Mouse (Mus musculus) stomach, embryonic 14.5 days (tissue): ENCODE results near the gene Iqcf6. TPM values are rescaled to one million over a fixed set of nuclear protein-coding genes. Genes with fewer than 3 reads are reported as not detected.
"Not testable (repeated sequence)": the region's sequence is repeated elsewhere in the genome, so short reads cannot be mapped to it uniquely, and the experiment has no call there.

Experiments
- ATAC-seq: fragments of 200-750 bp; cut with Nextera tagmentation; 2 replicates; pipeline ENCODE4 v1.8.0; 2017; ENCODE audit warnings: low read depth, moderate TSS enrichment; ENCODE audit not compliant: insufficient number of reproducible peaks, insufficient read depth, low FRiP score
- H3K27ac ChIP-seq: fragments of 300-500 bp; sonication (generic); 2 replicates; pipeline ENCODE4 v1.5.1; 2014; ENCODE audit warnings: mild to moderate bottlenecking, low read length, moderate library complexity, mixed read lengths
- H3K27me3 ChIP-seq: fragments of 300-500 bp; sonication (generic); 2 replicates; pipeline ENCODE4 v1.6.1; 2014; ENCODE audit warnings: low read length, control low read depth, mixed read lengths; ENCODE audit not compliant: control insufficient read depth, insufficient read depth
- H3K36me3 ChIP-seq: fragments of 300-500 bp; sonication (generic); 2 replicates; pipeline ENCODE4 v1.6.1; 2014; ENCODE audit warnings: mild to moderate bottlenecking, control low read depth, low read length, moderate library complexity, mixed read lengths; ENCODE audit not compliant: control insufficient read depth, insufficient read depth
- H3K4me1 ChIP-seq: fragments of 300-500 bp; sonication (generic); 2 replicates; pipeline ENCODE4 v1.6.1; 2014; ENCODE audit warnings: low read length, control low read depth, mixed read lengths; ENCODE audit not compliant: control insufficient read depth, insufficient read depth
- H3K4me2 ChIP-seq: fragments of 300-500 bp; sonication (generic); replicated peaks from 2 replicates; pipeline ENCODE4 v1.6.1; 2014; ENCODE audit warnings: low read depth, low read length, control low read depth
- H3K4me3 ChIP-seq: fragments of 300-500 bp; sonication (generic); 2 replicates; pipeline ENCODE4 v1.5.1; 2014; ENCODE audit warnings: low read depth, low read length, control low read depth
- H3K9ac ChIP-seq: fragments of 300-500 bp; sonication (generic); replicated peaks from 2 replicates; pipeline ENCODE4 v1.6.1; 2014; ENCODE audit warnings: low read depth, mild to moderate bottlenecking, control low read depth, low read length, moderate library complexity, mixed read lengths
- H3K9me3 ChIP-seq: fragments of 300-500 bp; sonication (generic); 2 replicates; pipeline ENCODE4 v1.6.1; 2016; ENCODE audit warnings: low read depth, low read length, control low read depth; ENCODE audit not compliant: control insufficient read depth
- WGBS: fragments of 180-500 bp; shearing (Covaris S2); extraction: QIAGEN DNeasy Blood & Tissue Kit; methylation state at CpG from one replicate; pipeline ENCODE4 v1.1.7; 2014; 5-methylcytosine and 5-hydroxymethylcytosine counted together
- polyA plus RNA-seq: library from polyadenylated mRNA; unstranded; fragments of >200 nt; fragmentation: Nextera tagmentation; extraction: Ambion mirVana; gene quantifications from 2 replicates; pipeline ENCODE4 v1.2.1, GENCODE M21; 2014

Iqcf6 gene
- polyA plus RNA-seq, result not detected in 2 replicates

DNA sequence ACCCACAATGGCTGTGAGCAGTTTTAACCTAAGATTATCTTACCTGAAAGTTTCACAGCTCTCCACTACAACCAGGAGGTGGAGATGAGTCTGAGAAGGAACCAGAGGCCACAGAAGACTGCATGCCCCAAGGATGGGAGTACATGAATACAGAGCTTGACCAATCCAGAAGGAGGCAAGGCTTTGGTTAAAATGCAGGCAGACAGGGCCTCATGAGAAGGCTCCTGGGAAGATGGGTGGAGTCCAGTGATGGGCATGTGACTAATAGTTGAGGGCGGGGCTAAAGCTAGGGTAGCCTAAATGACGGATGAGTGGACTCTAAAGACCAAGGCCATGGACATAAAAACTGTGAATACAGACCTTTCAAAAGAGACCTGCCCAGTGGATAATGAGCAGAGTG is at the start of gene Iqcf6:
Gene Iqcf6 (plus strand): TSS at position 301 of the 400 bp plus-strand sequence.
- ATAC-seq, result no peak

DNA sequence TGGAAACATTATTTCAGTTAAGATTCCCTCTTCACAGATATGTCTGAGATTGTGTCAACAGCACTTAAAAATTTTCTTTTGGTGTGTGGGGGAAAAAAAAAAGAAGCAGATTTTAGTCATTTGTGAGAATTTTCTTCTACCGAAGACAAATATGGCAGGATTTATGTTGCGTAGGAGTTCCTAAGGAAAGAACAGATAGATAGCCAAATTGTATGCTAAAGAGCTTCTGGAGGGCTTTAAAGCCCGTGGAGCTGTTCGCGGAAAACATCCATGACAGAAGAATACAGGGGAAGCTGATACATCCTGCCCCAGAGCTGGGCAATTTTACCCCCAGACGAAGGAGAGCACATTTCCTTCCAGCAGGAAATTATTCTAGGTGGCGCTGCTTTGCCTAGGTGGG is 46.4 kb upstream of the Iqcf6 start:
- no peaks in the 10 kb centered on the region for H3K27me3 ChIP-seq
- WGBS, result 83% methylated on average over 7 of the region's 7 CpGs
- ATAC-seq, result no peak

More for the DNA sequence above, at the start of gene Iqcf6:
- 0 out of 2 replicates have a peak, but pooled peaks cover 4% of the 10 kb centered on the region for H3K4me1 ChIP-seq
- H3K9ac ChIP-seq, result no peak within 1 kb of the TSS
- no peak within 1 kb of the TSS for H3K4me2 ChIP-seq
- no peak within 1 kb of the TSS for H3K27ac ChIP-seq
- no peaks in the 10 kb centered on the region for H3K36me3 ChIP-seq
- no peaks in the 10 kb centered on the region for H3K27me3 ChIP-seq
- H3K9me3 ChIP-seq, result no peaks in the 10 kb centered on the region
- WGBS, result 73% methylated on average over 2 of the region's 2 CpGs
- no peak within 1 kb of the TSS for H3K4me3 ChIP-seq

DNA sequence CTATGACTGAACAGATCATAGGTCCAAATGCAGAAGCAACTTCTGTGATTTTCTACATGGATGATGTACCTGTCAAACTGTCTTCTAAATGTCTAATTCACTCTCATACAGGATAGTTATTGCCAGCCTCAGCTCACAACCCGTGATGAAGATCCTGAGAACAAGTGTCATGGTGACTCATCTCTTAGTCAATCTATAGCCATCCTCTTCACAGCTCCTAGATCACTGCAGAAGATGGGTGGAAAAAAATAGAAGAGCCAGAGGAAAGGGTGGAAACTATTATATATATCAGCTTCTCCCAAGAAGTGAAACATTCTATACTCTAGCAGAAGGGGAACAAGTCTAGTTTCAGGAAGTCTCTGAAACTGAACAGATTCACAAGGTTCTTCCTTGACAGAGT is 43.8 kb upstream of the Iqcf6 start:
- H3K27me3 ChIP-seq, result no peaks in the 10 kb centered on the region
- ATAC-seq, result no peak
- no peaks in the 10 kb centered on the region for H3K9me3 ChIP-seq
- 66% methylated on average over 1 of the region's 1 CpGs for WGBS
- no peaks in the 10 kb centered on the region for H3K4me1 ChIP-seq
- H3K27ac ChIP-seq, result no peak overlapping the region
- H3K4me3 ChIP-seq, result no peak overlapping the region
- H3K36me3 ChIP-seq, result no peaks in the 10 kb centered on the region
- no peak overlapping the region for H3K9ac ChIP-seq
- H3K4me2 ChIP-seq, result no peak overlapping the region

More for the DNA sequence above, 46.4 kb upstream of the Iqcf6 start:
- no peaks in the 10 kb centered on the region for H3K36me3 ChIP-seq
- no peak overlapping the region for H3K9ac ChIP-seq
- H3K9me3 ChIP-seq, result no peaks in the 10 kb centered on the region
- no peaks in the 10 kb centered on the region for H3K4me1 ChIP-seq
- H3K27ac ChIP-seq, result no peak overlapping the region
- no peak overlapping the region for H3K4me2 ChIP-seq
- H3K4me3 ChIP-seq, result no peak overlapping the region

DNA sequence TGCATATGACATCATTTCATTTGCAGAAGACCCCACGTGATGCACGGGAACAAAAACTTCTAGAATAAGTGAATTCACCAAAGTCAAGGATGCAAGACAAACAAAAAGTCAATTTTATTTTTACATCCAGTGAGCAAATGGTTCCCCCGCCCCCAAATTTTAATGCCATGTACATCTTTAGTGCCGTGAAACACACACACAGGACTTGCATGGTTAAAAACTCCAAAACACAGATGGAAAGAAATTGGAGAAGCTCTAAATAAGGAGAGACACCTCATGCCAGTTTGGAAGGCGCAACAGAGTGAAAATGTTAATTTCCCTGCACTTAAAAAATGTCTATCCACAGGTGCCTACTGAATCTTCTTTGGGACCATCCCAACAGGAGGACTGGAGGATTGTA is 34.2 kb upstream of the Iqcf6 start:
- no peak overlapping the region for H3K9ac ChIP-seq
- H3K4me2 ChIP-seq, result no peak overlapping the region
- 87% methylated on average over 5 of the region's 5 CpGs for WGBS
- no peak overlapping the region for H3K4me3 ChIP-seq
- no peak overlapping the region for H3K27ac ChIP-seq
- no peak for ATAC-seq
- no peaks in the 10 kb centered on the region for H3K36me3 ChIP-seq
- no peaks in the 10 kb centered on the region for H3K27me3 ChIP-seq
- no peaks in the 10 kb centered on the region for H3K4me1 ChIP-seq
- H3K9me3 ChIP-seq, result no peaks in the 10 kb centered on the region

DNA sequence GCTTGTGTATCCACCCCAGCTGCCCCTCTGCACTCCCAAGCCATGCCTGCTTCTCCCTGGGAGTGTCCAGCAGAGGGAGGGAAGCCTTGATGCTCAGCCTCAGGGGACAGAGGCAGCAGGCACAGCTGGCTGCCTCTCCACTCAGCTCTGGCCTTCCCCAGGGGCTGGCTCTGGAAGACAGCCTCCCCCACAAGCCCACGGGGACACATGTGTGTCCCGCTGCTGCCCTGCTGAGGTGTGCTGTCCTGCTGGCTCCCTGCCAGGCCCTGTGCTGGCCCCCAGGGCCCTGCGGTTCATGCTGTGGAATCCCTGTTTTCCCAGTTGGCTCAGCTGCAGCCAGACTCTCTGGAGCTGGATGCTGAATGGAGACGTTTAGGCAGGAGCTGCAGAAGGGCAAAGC is 31.0 kb upstream of the Iqcf6 start:
- not testable (repeated sequence) for H3K4me3 ChIP-seq, H3K9me3 ChIP-seq, H3K4me2 ChIP-seq, ATAC-seq, H3K4me1 ChIP-seq, H3K36me3 ChIP-seq, H3K27ac ChIP-seq, H3K27me3 ChIP-seq, H3K9ac ChIP-seq
- WGBS, result 24% methylated on average over 4 of the region's 4 CpGs

DNA sequence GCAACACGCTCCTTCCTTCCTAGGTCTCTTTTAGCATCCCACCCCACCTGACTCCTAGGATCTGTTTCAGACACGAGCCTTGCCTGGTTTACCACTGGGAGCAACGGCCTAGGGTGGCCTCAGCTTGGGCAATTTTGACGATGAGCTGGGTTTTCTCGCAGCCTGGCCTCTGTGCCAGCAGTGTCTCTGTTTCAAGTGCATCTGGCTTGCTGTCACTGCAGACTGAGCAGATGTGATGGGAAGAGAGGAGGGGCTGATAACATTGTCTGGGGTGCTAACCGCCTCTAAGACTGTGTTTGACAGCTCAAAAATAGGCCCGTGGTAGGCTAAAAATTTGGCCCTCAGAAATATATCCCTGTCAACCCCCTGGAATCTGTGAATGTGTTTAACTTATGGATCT is 30.5 kb upstream of the Iqcf6 start:
- no peak overlapping the region for H3K4me3 ChIP-seq
- H3K9ac ChIP-seq, result no peak overlapping the region
- H3K36me3 ChIP-seq, result no peaks in the 10 kb centered on the region
- no peak overlapping the region for H3K27ac ChIP-seq
- WGBS, result 66% methylated on average over 7 of the region's 7 CpGs
- no peak overlapping the region for H3K4me2 ChIP-seq
- no peak for ATAC-seq
- H3K4me1 ChIP-seq, result no peaks in the 10 kb centered on the region
- H3K9me3 ChIP-seq, result no peaks in the 10 kb centered on the region
- H3K27me3 ChIP-seq, result no peaks in the 10 kb centered on the region

DNA sequence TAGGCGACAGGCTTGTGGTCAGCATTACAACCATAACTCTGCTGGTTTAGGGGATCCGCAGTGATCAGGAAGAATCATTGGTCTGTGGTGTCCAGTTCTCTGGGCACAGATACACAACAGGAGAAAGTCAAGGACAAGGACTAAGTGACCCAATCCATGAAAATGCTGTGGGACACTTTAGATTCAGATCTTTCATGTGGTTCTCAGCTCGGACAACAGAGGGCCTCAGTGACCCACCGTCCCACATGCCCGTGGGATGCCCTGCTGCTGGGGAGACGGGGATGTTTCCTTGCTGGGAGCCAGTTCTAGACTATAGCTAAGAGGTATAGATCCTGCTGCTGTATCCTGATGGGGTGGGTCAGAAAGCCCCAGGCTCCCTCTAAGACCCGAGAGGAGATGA is 27.9 kb upstream of the Iqcf6 start:
- Histone ChIP-seq H3K4me3 (no peak overlapping the region), H3K4me2 (no peak overlapping the region), H3K36me3 (no peaks in the 10 kb centered on the region), H3K9me3 (no peaks in the 10 kb centered on the region), H3K9ac (no peak overlapping the region), H3K4me1 (no peaks in the 10 kb centered on the region), H3K27me3 (no peaks in the 10 kb centered on the region), H3K27ac (no peak overlapping the region)
- WGBS, result 44% methylated on average over 7 of the region's 7 CpGs
- no peak for ATAC-seq

DNA sequence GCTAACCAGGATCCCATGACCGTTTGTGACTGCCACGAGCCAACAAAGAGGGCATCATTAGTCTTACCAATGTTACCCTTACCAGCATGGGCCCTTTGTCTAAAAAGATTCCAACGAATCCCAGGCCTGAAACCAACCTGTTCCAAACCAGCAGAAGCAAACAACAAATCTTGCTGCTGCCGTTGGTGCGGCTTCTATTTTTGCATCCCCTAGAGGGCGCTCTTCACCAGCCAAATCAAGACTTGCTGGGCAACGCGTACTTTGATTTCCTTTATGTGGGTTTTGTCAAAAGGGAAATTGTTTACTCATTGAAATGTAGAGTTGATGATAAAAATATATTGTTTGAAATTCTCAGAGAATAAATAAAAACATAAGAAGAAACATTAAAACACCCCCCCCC is 25.8 kb upstream of the Iqcf6 start:
- H3K4me1 ChIP-seq, result no peaks in the 10 kb centered on the region
- no peak overlapping the region for H3K4me3 ChIP-seq
- H3K27me3 ChIP-seq, result no peaks in the 10 kb centered on the region
- no peaks in the 10 kb centered on the region for H3K36me3 ChIP-seq
- no peak overlapping the region for H3K27ac ChIP-seq
- WGBS, result 25% methylated on average over 8 of the region's 8 CpGs
- ATAC-seq, result no peak
- H3K9ac ChIP-seq, result no peak overlapping the region
- no peaks in the 10 kb centered on the region for H3K9me3 ChIP-seq
- no peak overlapping the region for H3K4me2 ChIP-seq

DNA sequence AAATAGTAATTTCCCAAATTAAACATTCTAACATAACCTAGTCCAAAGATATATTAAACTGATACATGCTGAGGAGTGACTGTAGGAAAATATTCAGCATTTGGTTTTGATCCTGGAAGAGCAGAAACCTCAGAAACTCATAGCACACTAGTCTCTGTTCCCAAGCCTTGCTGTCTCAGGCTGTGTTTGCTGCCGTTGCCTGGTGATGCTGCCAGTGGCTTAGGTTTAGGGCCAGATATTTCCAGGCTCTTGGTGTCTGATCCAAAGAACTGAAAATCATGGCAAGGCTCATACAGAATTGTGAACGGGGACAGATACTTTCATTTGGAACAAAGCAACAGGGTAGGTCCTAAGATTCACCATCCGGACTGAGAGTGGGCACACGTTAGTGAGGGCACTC is 15.7 kb upstream of the Iqcf6 start:
- no peaks in the 10 kb centered on the region for H3K36me3 ChIP-seq
- no peaks in the 10 kb centered on the region for H3K4me1 ChIP-seq
- no peaks in the 10 kb centered on the region for H3K27me3 ChIP-seq
- no peak overlapping the region for H3K4me3 ChIP-seq
- no peak overlapping the region for H3K27ac ChIP-seq
- H3K9ac ChIP-seq, result no peak overlapping the region
- 79% methylated on average over 4 of the region's 4 CpGs for WGBS
- no peak overlapping the region for H3K4me2 ChIP-seq
- no peak for ATAC-seq
- H3K9me3 ChIP-seq, result no peaks in the 10 kb centered on the region
